Mouse (Mus musculus) brain, embryonic 14.5 days (tissue): ENCODE measurements around the gene Slc9a5.

Source experiments
- CTCF ChIP-seq: fragments of 200-500 bp; IDR thresholded peaks from 2 replicates; pipeline ENCODE4 v1.5.1; 2012; ENCODE audit warnings: inconsistent platforms, mild to moderate bottlenecking, moderate library complexity, borderline replicate concordance; ENCODE audit not compliant: insufficient read depth, insufficient read length; ENCODE audit errors: extremely low read depth
- POLR2A ChIP-seq: fragments of 200-500 bp; IDR thresholded peaks from 2 replicates; pipeline ENCODE4 v1.6.1; 2012; ENCODE audit warnings: mild to moderate bottlenecking, inconsistent platforms, borderline replicate concordance; ENCODE audit not compliant: poor library complexity, insufficient read depth, insufficient read length, severe bottlenecking; ENCODE audit errors: extremely low read depth

- TF ChIP-seq CTCF, result no peak
- no peak for TF ChIP-seq POLR2A
These were observed 5.9 kb upstream of the Slc9a5 start for GRCm38 (mm10) chr8:105342768-105343167.
